8 mouse cellular contexts compared by ENCODE assay signal in the genomic region with DNA sequence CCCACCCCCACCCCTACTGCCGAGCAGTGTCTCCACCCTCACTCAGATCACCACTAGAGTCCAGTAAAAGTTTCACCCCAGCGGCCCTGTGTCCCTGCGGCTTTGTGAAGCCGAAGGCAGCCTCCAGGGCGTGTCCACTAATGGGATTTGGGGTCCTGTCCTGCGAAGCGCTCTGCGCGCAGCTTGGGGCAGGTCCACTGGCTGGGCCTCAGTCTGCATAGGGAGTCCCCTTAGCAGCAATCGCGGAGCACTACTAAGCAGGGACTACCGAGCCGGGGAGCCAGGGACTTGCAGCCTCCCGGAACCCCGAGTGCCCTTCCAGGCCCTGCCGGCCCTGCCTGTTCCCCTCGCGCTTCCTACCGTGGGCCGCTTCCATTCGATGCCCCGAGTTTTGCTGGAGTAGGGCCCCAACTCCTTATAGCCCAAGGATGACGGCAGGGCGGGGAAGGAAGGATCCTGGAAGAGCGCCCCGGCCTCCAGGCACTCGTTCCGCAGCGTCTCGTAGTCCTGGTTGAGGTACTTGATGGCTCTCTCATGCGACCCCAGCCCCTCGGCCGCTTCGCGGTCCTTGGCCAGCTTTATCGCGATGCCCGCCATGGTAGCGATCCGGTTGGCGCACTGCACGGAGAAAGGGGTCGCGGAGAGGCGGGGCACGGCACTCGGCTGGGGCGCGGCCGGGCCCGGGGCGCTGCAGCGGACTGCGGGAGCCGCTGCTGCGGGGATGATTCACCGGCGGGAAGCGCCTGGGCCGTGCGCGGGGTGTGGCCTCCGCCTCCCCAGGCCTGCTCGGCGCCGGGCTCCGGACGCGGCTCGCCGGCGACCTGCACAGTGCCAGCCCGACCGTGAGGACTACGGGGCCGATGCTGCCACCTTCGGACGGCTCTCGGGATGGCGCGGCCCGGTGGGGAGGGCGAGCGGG. TPM values are rescaled to one million over a fixed set of nuclear protein-coding genes. Genes with fewer than 3 reads are reported as not detected.
DNase-seq lines count a peak whose midpoint lies in the region; ATAC-seq and TF ChIP-seq lines count a peak whose summit lies in the region.

A gene (minus strand): TSS at position 851 of the 919 bp plus-strand sequence.

- TF ChIP-seq EP300 in CH12.LX (IDR thresholded peaks at IDR 0.05; ENCODE audit: low read length): no peak

- peak; percentile 96 for ATAC-seq in neural tube, embryonic 14.5 days (ENCODE audit: low read depth)

- peak; percentile 40 for DNase-seq in CH12.LX (ENCODE audit: extremely low read depth)
- DNase-seq in cerebellum, adult 18-20 months: peak; percentile 90 to 92
- DNase-seq in forelimb bud, embryonic 11.5 days (ENCODE audit: low read depth, low spot score): peak; percentile 61
- peak; percentile 90 to 91 for DNase-seq in heart, postnatal 36 days
- DNase-seq in layer of hippocampus, adult 2 months (ENCODE audit: low spot score in 2 of 2): peak; percentile 66 to 80
- peak; percentile 90 for DNase-seq in lung, adult 2 months

- intact Hi-C loops in heart, postnatal 36 days (cut with DNase I): loop anchor here (1.0 kb wide), 1 partner anchor 28 kb away; no protein-coding TSS in a partner anchor

- peak within 1 kb of the TSS; percentile 86 for H3K9ac ChIP-seq in CH12.LX (ENCODE audit: insufficient read depth, low read depth)
- H3K9ac ChIP-seq in neural tube, embryonic 14.5 days (replicated peaks; ENCODE audit: low read depth, low read length): peak within 1 kb of the TSS; percentile 91

- no peaks in the 10 kb centered on the region for H3K9me3 ChIP-seq in CH12.LX (replicated peaks; ENCODE audit: low read length)
- no peaks in the 10 kb centered on the region for H3K9me3 ChIP-seq in neural tube, embryonic 14.5 days (ENCODE audit: control insufficient read depth, low read length)

- H3K4me3 ChIP-seq in CH12.LX (replicated peaks in 1 of 3; ENCODE audit: low read depth in 2 of 3, low read length in 2 of 3, poor library complexity in 1 of 3): peak within 1 kb of the TSS; percentile 73 to 81 (median 81)
- peak within 1 kb of the TSS; percentile 61 for H3K4me3 ChIP-seq in layer of hippocampus, adult 2 months
- peak within 1 kb of the TSS; percentile 95 for H3K4me3 ChIP-seq in lung, adult 2 months (replicated peaks; ENCODE audit: extremely low read depth, low read depth, low read length)
- peak within 1 kb of the TSS; percentile 84 for H3K4me3 ChIP-seq in neural tube, embryonic 14.5 days (ENCODE audit: low read depth, low read length)
- peak within 1 kb of the TSS; percentile 51 for H3K4me3 ChIP-seq in testis, adult 2 months (ENCODE audit: control insufficient read depth, low read depth, low read length)

- H3K27ac ChIP-seq in CH12.LX (ENCODE audit: insufficient read depth, low read depth): no peak within 1 kb of the TSS
- H3K27ac ChIP-seq in layer of hippocampus, adult 2 months: peak within 1 kb of the TSS; percentile 92
- H3K27ac ChIP-seq in neural tube, embryonic 14.5 days (ENCODE audit: low read depth, low read length): peak within 1 kb of the TSS; percentile 83
- H3K27ac ChIP-seq in testis, adult 2 months (ENCODE audit: control insufficient read depth, insufficient read depth, low read depth, low read length): no peak within 1 kb of the TSS

- TF ChIP-seq CTCF in CH12.LX (conservative IDR thresholded peaks at IDR 0.05 in 1 of 2, IDR thresholded peaks at IDR 0.05 in 1 of 2; ENCODE audit: low read depth in 2 of 2, low read length in 2 of 2): peak in 1 of 2 experiments; percentile 66; a peak in 2 of 4 replicates
- peak; percentile 85 for TF ChIP-seq CTCF in layer of hippocampus, adult 2 months (conservative IDR thresholded peaks at IDR 0.05)
- peak; percentile 21; the same call in 1 of the 2 replicates for TF ChIP-seq CTCF in lung, adult 2 months (IDR thresholded peaks at IDR 0.05; ENCODE audit: insufficient read depth, low read length)
- TF ChIP-seq CTCF in testis, adult 2 months (IDR thresholded peaks at IDR 0.05; ENCODE audit: control insufficient read depth, insufficient read depth, insufficient replicate concordance, low read depth, low read length): 0 out of 2 replicates have a peak, but pooled peaks have one; percentile 39

- peak; percentile 38; the same call in 1 of the 2 replicates for TF ChIP-seq POLR2A in CH12.LX (IDR thresholded peaks at IDR 0.05; ENCODE audit: low read depth, low read length)
- peak; percentile 31; the same call in 1 of the 2 replicates for TF ChIP-seq POLR2A in lung, adult 2 months (IDR thresholded peaks at IDR 0.05; ENCODE audit: borderline replicate concordance, extremely low read depth, low read depth, low read length)
- no peak; the same call in 1 of the 2 replicates for TF ChIP-seq POLR2A in testis, adult 2 months (IDR thresholded peaks at IDR 0.05; ENCODE audit: control insufficient read depth, low read depth, low read length)

- dilution Hi-C loops in CH12.LX (cut with MboI; ENCODE audit: extremely low pct_ligation_motif_present, extremely low pct_unique_long_range_greater_than_20kb, low sequenced_read_pairs): no loop called here

- H3K27me3 ChIP-seq in CH12.LX (replicated peaks): peaks cover 2% of the 10 kb centered on the region
- H3K27me3 ChIP-seq in neural tube, embryonic 14.5 days (ENCODE audit: control insufficient read depth, insufficient read depth, low read length): no peaks in the 10 kb centered on the region
- H3K27me3 ChIP-seq in testis, adult 2 months (ENCODE audit: control insufficient read depth, insufficient read depth, low read length): peaks cover 4% of the 10 kb centered on the region; the same call in 1 of the 2 replicates

- H3K4me2 ChIP-seq in CH12.LX (ENCODE audit: insufficient read depth, low read depth, poor library complexity, severe bottlenecking): peak within 1 kb of the TSS; percentile 77
- peak within 1 kb of the TSS; percentile 57 for H3K4me2 ChIP-seq in neural tube, embryonic 14.5 days (ENCODE audit: low read depth, low read length)

- H3K4me1 ChIP-seq in CH12.LX (ENCODE audit: control insufficient read depth in 1 of 2, insufficient read depth in 2 of 2): peaks cover 11 to 59% of the 10 kb centered on the region in 2 experiments
- peaks cover 41% of the 10 kb centered on the region for H3K4me1 ChIP-seq in lung, adult 2 months (ENCODE audit: control insufficient read depth, insufficient read depth, low read length)
- H3K4me1 ChIP-seq in neural tube, embryonic 14.5 days (ENCODE audit: control insufficient read depth, insufficient read depth, low read length): peaks cover 7% of the 10 kb centered on the region
- peaks cover 2% of the 10 kb centered on the region for H3K4me1 ChIP-seq in testis, adult 2 months (ENCODE audit: control insufficient read depth, insufficient read depth, low read length)

- H3K79me2 ChIP-seq in CH12.LX (replicated peaks; ENCODE audit: control insufficient read depth, extremely low read depth, insufficient read depth, poor library complexity, severe bottlenecking): no peaks in the 10 kb centered on the region; the same call in 1 of the 2 replicates

- in situ Hi-C loops in CH12.LX (cut with MboI; ENCODE audit: low pct_ligation_motif_present, low pct_unique_long_range_greater_than_20kb, low sequenced_read_pairs): loop anchor here (25.0 kb wide), 1 partner anchor 630 kb away; no protein-coding TSS in a partner anchor

- peak; percentile 37 for TF ChIP-seq RAD21 in CH12.LX (IDR thresholded peaks at IDR 0.05; ENCODE audit: low read depth, low read length)

- WGBS in lung, adult 2 months: under 1% methylated on average over 84 of the region's 84 CpGs
- WGBS in neural tube, embryonic 14.5 days: under 1% methylated on average over 75 of the region's 84 CpGs

- H3K36me3 ChIP-seq in CH12.LX (replicated peaks in 1 of 2; ENCODE audit: control insufficient read depth in 1 of 2, insufficient read depth in 1 of 2, low read length in 1 of 2): peaks cover 3 to 6% of the 10 kb centered on the region in 2 experiments
- H3K36me3 ChIP-seq in neural tube, embryonic 14.5 days (ENCODE audit: control insufficient read depth, insufficient read depth, low read length): no peaks in the 10 kb centered on the region
- H3K36me3 ChIP-seq in testis, adult 2 months (ENCODE audit: control insufficient read depth, insufficient read depth, low read length): no peaks in the 10 kb centered on the region

TF ChIP-seq in CH12.LX, 34 proteins besides CTCF, POLR2A, EP300 and RAD21:
- TF ChIP-seq JUN (IDR thresholded peaks at IDR 0.05; ENCODE audit: insufficient read depth, low read depth, low read length) (no peak), KAT2A (IDR thresholded peaks at IDR 0.05; ENCODE audit: insufficient replicate concordance, low read length) (no peak), TCF12 (IDR thresholded peaks at IDR 0.05; ENCODE audit: low read depth, low read length) (peak; percentile 58; the same call in 1 of the 2 replicates), GABPA (IDR thresholded peaks at IDR 0.05; ENCODE audit: insufficient replicate concordance, low read depth, low read length) (no peak), MXI1 (IDR thresholded peaks at IDR 0.05; ENCODE audit: low read depth, low read length) (peak; percentile 35; the same call in 1 of the 2 replicates), ZC3H11A (IDR thresholded peaks at IDR 0.05; ENCODE audit: low read depth, low read length) (no peak), UBTF (IDR thresholded peaks at IDR 0.05; ENCODE audit: low read depth, low read length) (peak; percentile 91), CHD1 (IDR thresholded peaks at IDR 0.05; ENCODE audit: low read depth, low read length) (no peak), IRF4 (IDR thresholded peaks at IDR 0.05; ENCODE audit: low read depth, low read length) (peak; percentile 18; the same call in 1 of the 2 replicates), SMC3 (IDR thresholded peaks at IDR 0.05; ENCODE audit: low read depth, low read length) (peak; percentile 48), MEF2A (IDR thresholded peaks at IDR 0.05; ENCODE audit: borderline replicate concordance, low read depth, low read length) (0 out of 2 replicates have a peak, but pooled peaks have one; percentile 18), HCFC1 (IDR thresholded peaks at IDR 0.05; ENCODE audit: low read depth, low read length) (peak; percentile 17; the same call in 1 of the 2 replicates), MAZ (IDR thresholded peaks at IDR 0.05; ENCODE audit: low read depth, low read length) (peak; percentile 88), CHD2 (IDR thresholded peaks at IDR 0.05; ENCODE audit: low read length) (peak; percentile 44; the same call in 1 of the 2 replicates), NRF1 (IDR thresholded peaks at IDR 0.05; ENCODE audit: low read depth, low read length) (peak; percentile 41; the same call in 1 of the 2 replicates)

RNA-seq across cellular contexts. Expression of the gene that starts here (rescaled TPM):
- total RNA-seq in CH12.LX (2012; rRNA removed) (25.9 and 28.1 TPM in 2 replicates), CH12.LX (2014; rRNA removed) (10.9 and 12.5 TPM in 2 replicates)
- 14.2 and 15.0 TPM in 2 replicates for polyA plus RNA-seq in CH12.LX (2012; ENCODE audit: insufficient read length, low read depth)
- 10 to 100 TPM; 58.7 to 79.0 TPM for total RNA-seq in heart, postnatal 36 days (2021)
- total RNA-seq in layer of hippocampus, adult 2 months (2021): 10 to 100 TPM; 56.4 to 61.1 TPM
- polyA plus RNA-seq in lung, adult 2 months (2012; rRNA removed): 69.0 and 71.5 TPM in 2 replicates
- polyA plus RNA-seq in neural tube, embryonic 14.5 days (2014; fragmentation: Nextera tagmentation; extraction: Ambion mirVana): 64.8 and 91.7 TPM in 2 replicates
- polyA plus RNA-seq in testis, adult 2 months (2012; rRNA removed): 2.4 and 2.8 TPM in 2 replicates

Comparison
In these comparisons a context has a peak if more than half of its experiments do, and no peak if none do; other contexts are left out.
1. DNase-seq: peak in every context shown above with its lines; median percentile 91 in cerebellum, adult 18-20 months; 90 in heart, postnatal 36 days; 90 in lung, adult 2 months; 73 in layer of hippocampus, adult 2 months; 61 in forelimb bud, embryonic 11.5 days; 40 in CH12.LX.
2. H3K27ac ChIP-seq: peak in layer of hippocampus, adult 2 months (single experiment) and neural tube, embryonic 14.5 days (single experiment); none in CH12.LX (single experiment) and testis, adult 2 months (single experiment).
3. Peak in every context shown above with its lines, with median percentiles within 50 percentile points of each other: H3K4me3 ChIP-seq.